Mouse (Mus musculus): ENCODE measurements at regions not wholly inside any gene's neighbourhood (a gene's known extent, or its start where the extent isn't known, plus 50 kb on each side); places are given as distances from the start of the nearest gene placed in this dataset.

DNA sequence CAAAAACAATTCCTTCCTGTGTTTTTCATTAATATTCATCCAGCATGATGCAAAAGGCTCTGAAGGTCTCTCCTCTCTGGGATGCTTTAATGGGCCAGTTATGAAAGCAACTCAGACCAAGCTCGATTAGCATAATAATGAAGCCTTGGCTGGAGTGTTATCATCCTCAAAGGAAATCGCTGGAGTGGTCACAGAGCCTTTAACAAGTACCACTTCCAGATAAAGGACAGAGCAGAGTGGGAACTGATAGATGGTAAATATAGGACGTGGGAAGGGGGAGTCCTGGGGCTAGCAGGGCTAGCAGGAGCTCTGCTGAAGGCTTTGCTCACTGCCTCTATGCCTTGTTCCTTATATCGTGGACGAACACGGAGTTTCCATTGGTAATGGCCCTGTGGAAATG lies 251.7 kb downstream of the Slc4a3 start:
- TF ChIP-seq CTCF (IDR thresholded peaks at IDR 0.05; ENCODE audit: extremely low read depth, insufficient read length, insufficient replicate concordance, low read depth, low read length): no peak
- no peak for TF ChIP-seq POLR2A (IDR thresholded peaks at IDR 0.05; ENCODE audit: low read depth, low read length)
